Mouse (Mus musculus) gastrocnemius, adult 2 months (tissue): ENCODE data around the gene Ppp1r37. TPM values are rescaled to one million over a fixed set of nuclear protein-coding genes. Genes with fewer than 3 reads are reported as not detected.

Experiments
- DNase-seq: peaks from one replicate; pipeline ENCODE4 v3.0.0; 2022
- H3K27ac ChIP-seq: fragments of 200-600 bp; 2 replicates; pipeline ENCODE4 v1.8.1; 2022; ENCODE audit warnings: mild to moderate bottlenecking
- H3K4me3 ChIP-seq: fragments of 200-600 bp; 2 replicates; pipeline ENCODE4 v1.8.1; 2022; ENCODE audit warnings: mild to moderate bottlenecking, moderate library complexity
- CTCF ChIP-seq: fragments of 200-600 bp; IDR thresholded peaks from 2 replicates; pipeline ENCODE4 v1.8.1; 2022; ENCODE audit warnings: antibody characterized with exemption, mild to moderate bottlenecking, moderate library complexity
- intact Hi-C: fragments of 180-260 bp; cut with DNase I; formaldehyde crosslinking; loops from one replicate; pipeline ENCODE4 v1.15.1; 2025
- total RNA-seq, 2 experiments: library from RNA; stranded (reverse); gene quantifications; 2 replicates each; pipeline ENCODE4 v1.2.3; 2021

Gene Ppp1r37
- total RNA-seq, 2 experiments from 2014 or later, result 48.4 to 49.1 TPM

DNA sequence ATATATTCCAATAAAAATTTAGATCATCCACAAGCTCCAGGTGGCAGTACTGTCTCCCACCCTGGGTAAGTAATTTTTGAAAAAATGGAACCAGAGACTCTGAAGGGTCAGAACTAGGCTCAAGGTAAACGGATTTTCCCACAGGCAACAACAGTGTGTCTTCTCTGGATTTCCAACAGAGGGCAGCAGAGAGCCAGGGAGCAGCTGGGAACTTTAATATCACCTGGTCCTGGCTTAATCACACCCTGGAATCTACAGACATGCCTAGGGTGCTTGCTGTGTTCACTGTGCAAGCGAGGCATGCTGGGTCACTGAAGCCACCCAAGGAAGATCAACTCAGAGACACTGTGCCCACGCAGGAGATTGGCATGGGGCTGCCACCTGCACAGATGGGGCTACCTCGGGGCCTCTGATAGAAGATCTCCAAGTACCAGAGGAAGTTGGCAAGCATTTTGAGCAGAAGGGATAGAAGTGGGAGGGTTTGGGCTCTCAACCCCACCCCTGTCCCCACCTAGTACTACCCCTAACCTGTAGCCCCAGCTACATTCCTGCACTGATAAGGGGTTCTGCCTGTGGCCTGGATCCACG, 59.3 kb downstream of the Ppp1r37 start:
- H3K4me3 ChIP-seq, result no peak overlapping the region
- TF ChIP-seq CTCF, result peak; percentile 94
- H3K27ac ChIP-seq, result no peak overlapping the region
- peak; percentile 58 for DNase-seq
- intact Hi-C loops, result loop anchor here (1.0 to 10.0 kb wide), 4 partner anchors 69 to 116 kb away; partner anchors contain the start of genes Ckm and Klc3

DNA sequence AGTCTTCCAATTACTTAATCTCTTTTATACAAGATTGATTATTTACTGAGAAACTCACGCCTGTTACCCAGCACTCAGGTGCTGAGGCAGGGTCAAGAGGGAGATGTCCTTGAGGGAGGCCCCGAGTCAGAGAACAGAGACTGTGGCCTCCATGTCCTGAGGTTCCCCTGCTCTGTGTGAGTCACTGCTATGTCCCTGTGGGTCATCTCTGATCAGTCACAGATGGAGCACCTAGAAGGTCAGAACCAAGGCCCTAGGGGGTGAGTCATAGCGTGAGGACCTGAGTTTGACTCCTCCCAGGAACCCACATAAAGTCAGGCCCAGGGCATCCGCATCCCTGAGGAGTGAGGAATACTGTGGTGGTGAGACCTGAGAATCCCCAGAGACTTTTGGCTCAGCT, 61.2 kb downstream of the Ppp1r37 start:
- peak; percentile 7 for DNase-seq
- Histone ChIP-seq H3K27ac (no peak overlapping the region; the same call in 1 of the 2 replicates), H3K4me3 (no peak overlapping the region)
- TF ChIP-seq CTCF, result no peak
- intact Hi-C loops, result loop anchor here (5.0 to 10.0 kb wide), 2 partner anchors 71 to 97 kb away; partner anchors contain the start of genes Ckm and Klc3

GRCm38 (mm10) chr7:19500420-19501363, 62.2 kb downstream of the Ppp1r37 start:
- TF ChIP-seq CTCF, result no peak
- no peak overlapping the region for H3K4me3 ChIP-seq
- DNase-seq, result peak; percentile 12
- intact Hi-C loops, result loop anchor here (5.0 to 10.0 kb wide), 2 partner anchors 72 to 96 kb away; partner anchors contain the start of genes Ckm and Klc3
- H3K27ac ChIP-seq, result no peak overlapping the region

DNA sequence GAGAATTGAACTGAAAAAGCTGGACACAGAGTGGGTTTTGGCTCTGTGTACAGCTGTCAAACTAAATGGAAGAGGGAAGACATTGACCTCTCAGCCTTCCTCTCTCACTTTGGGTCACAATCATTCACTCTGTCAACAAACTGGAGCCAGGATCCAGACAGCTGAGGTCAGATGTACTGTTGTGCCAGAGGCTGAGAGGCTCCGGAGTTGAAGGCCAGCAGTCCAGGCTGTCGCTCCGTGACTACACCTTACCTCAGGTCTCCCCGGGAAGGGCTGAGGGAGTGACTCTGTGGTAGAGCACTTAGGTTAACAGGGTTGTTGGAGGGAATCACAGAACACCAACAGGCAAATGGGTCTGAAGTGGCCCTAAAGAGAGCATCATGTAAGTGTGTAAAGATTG, 64.5 kb downstream of the Ppp1r37 start:
- intact Hi-C loops, result no loop called here
- DNase-seq, result no peak
- Histone ChIP-seq H3K4me3 (no peak overlapping the region), H3K27ac (no peak overlapping the region)
- no peak for TF ChIP-seq CTCF

DNA sequence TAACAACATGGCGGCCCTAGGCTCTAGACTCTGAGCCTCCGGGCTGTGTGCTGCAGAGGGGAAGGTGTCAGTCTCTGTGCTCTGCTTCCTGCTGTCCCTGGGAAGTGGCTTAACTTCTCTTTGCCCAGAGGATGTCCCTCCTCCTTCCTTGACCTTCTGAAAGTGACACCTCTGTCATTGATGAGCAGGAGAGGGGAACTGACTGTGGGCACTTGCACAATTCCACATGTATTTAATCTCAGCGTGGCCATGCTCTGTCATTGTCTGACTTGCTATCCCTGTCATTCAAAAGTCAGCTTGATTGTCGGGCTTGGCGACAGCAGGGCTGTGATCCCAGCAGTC, 66.7 kb downstream of the Ppp1r37 start:
- H3K4me3 ChIP-seq, result no peak overlapping the region
- intact Hi-C loops, result no loop called here
- H3K27ac ChIP-seq, result no peak overlapping the region
- no peak for DNase-seq
- no peak for TF ChIP-seq CTCF

GRCm38 (mm10) chr7:19495521-19496213, 67.2 kb downstream of the Ppp1r37 start:
- peak overlapping the region; percentile 46; the same call in 1 of the 2 replicates for H3K27ac ChIP-seq
- no peak for TF ChIP-seq CTCF
- intact Hi-C loops, result no loop called here
- peak; percentile 64 for DNase-seq
- no peak overlapping the region for H3K4me3 ChIP-seq

DNA sequence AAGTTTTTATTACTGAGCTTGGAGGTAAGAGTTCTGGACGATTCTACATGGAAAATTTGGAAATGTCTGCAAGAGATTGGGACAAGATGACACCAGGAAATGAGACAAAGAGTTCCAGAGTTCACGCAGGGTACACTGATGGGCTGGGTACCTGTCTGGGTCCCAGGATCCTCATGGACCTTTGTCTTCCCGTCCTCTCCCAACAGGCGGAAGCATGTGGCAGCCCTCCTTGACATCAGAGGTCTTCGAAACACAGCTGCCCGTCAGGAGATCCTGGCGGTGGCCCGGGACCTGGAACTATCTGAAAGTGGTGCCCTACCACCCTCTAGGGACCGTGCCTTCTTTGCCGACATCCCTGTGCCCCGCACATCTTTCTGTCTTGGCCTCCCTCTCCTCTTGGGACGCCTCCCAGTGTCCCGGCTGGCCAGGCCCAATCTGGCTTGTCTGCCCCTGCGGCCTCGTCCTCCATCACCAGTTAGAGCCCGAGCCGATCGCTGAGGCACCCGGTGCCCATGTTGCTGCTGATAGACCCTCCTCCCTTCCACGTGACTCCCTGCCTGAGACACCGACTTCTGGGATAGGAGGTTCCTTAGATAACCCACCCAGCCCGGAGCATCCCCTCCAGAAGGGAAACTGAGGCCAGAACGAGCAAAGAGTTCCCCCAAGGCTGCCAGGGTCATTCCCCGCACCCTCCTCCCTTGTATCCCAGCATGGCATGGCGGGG, 68.0 kb downstream of the Ppp1r37 start:
- TF ChIP-seq CTCF, result no peak
- Histone ChIP-seq H3K4me3 (no peak overlapping the region), H3K27ac (peak overlapping the region; percentile 46; the same call in 1 of the 2 replicates)
- intact Hi-C loops, result no loop called here
- no peak for DNase-seq

DNA sequence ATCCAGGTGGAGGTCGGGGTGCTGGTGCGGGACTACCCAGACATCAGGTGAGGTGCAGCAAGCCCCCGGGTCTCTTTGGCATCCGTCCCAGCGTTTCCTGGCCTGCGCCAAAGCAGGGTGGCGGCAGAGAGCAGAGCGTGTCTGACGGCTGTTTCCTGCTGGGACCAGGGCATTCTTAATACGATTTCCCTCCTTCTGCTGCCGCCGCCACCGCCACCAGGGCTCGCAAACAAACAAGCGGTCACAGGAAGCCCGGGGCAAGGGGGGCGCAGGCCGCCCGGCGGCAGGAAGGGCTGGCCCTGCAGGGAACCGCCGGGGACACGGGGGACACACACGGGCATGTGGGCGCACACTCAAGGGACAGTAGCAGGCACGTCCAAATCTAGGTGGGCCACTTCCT, 71.1 kb downstream of the Ppp1r37 start:
- peak; percentile 43 for DNase-seq
- intact Hi-C loops, result no loop called here
- H3K27ac ChIP-seq, result peak overlapping the region; percentile 56
- H3K4me3 ChIP-seq, result peak overlapping the region; percentile 47; the same call in 1 of the 2 replicates
- TF ChIP-seq CTCF, result peak; percentile 19; the same call in 1 of the 2 replicates

GRCm38 (mm10) chr7:19489525-19489924, 73.4 kb downstream of the Ppp1r37 start:
- Histone ChIP-seq H3K4me3 (no peak overlapping the region), H3K27ac (no peak overlapping the region)
- no peak for TF ChIP-seq CTCF
- intact Hi-C loops, result no loop called here
- DNase-seq, result no peak

DNA sequence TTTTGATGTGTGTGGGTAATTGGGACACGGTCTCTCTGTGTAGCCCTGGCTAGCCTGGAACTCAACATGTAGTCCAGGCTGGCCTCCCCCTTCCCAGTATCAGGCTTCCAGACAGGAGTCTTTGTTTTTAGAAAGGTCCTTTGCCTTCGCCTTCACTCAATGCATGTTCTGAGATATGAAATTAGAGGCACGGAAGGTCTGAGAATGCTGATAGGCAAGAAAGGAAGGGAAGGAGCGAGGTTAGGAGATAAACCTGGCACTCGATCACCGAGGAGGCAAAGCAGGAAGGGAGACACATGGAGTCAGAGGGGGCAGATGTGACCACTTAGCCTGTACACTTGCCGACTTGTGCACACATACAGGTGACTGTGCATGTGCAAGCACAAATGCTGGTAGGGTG, 76.3 kb downstream of the Ppp1r37 start:
- no peak for TF ChIP-seq CTCF
- intact Hi-C loops, result no loop called here
- DNase-seq, result no peak

GRCm38 (mm10) chr7:19485488-19485887, 77.4 kb downstream of the Ppp1r37 start:
- intact Hi-C loops, result no loop called here
- H3K27ac ChIP-seq, result no peak overlapping the region
- no peak for DNase-seq
- TF ChIP-seq CTCF, result no peak
- H3K4me3 ChIP-seq, result no peak overlapping the region

More for the DNA sequence above, 76.3 kb downstream of the Ppp1r37 start:
- Histone ChIP-seq H3K4me3 (no peak overlapping the region), H3K27ac (no peak overlapping the region)

GRCm38 (mm10) chr7:19483281-19483680, 79.6 kb downstream of the Ppp1r37 start:
- no peak overlapping the region for H3K27ac ChIP-seq
- intact Hi-C loops, result no loop called here
- no peak overlapping the region for H3K4me3 ChIP-seq
- no peak for TF ChIP-seq CTCF
- no peak for DNase-seq

Other genes starting within 250 kb of the Ppp1r37 start
- 10 to 100 TPM; 28.1 to 30.4 TPM for gene Ercc1, start 218.3 kb downstream of the Ppp1r37 start, total RNA-seq
- gene Cd3eap, start 203.6 kb downstream of the Ppp1r37 start, total RNA-seq, result 10 to 100 TPM; 11.4 to 11.5 TPM
- 1 to 10 TPM; 2.1 to 4.9 TPM for gene Ppp1r13l, start 203.3 kb downstream of the Ppp1r37 start, total RNA-seq
- gene Ercc2, start 181.1 kb downstream of the Ppp1r37 start, total RNA-seq, result 10 to 100 TPM in 1 of 2 experiments, 1 to 10 TPM in 1; 8.5 to 10.7 TPM
- gene Klc3, start 159.0 kb downstream of the Ppp1r37 start, total RNA-seq, result under 1 TPM; 0.18 to 0.39 TPM
- gene Ckm, start 158.3 kb downstream of the Ppp1r37 start, total RNA-seq, result over 10,000 TPM; 32,173 to 47,719 TPM
- 10 to 100 TPM; 17.1 to 17.9 TPM for gene Mark4, start 104.3 kb downstream of the Ppp1r37 start, total RNA-seq
- gene Exoc3l2, start 99.7 kb downstream of the Ppp1r37 start, total RNA-seq, result under 1 TPM; 0.41 to 0.73 TPM
- 1 to 10 TPM; 1.7 to 2.1 TPM for gene Bloc1s3, start 54.7 kb downstream of the Ppp1r37 start, total RNA-seq
- 1 to 10 TPM; 6.2 to 9.9 TPM for gene Trappc6a, start 54.7 kb downstream of the Ppp1r37 start, total RNA-seq
- gene Nkpd1, start 45.2 kb downstream of the Ppp1r37 start, total RNA-seq, result not detected
- under 1 TPM; 0.45 to 0.51 TPM for gene Zfp296, start 14.2 kb upstream of the Ppp1r37 start, total RNA-seq
- gene Gemin7, start 14.5 kb upstream of the Ppp1r37 start, total RNA-seq, result 10 to 100 TPM; 73.4 to 74.2 TPM
- gene Clasrp, start 41.4 kb upstream of the Ppp1r37 start, total RNA-seq, result 10 to 100 TPM; 13.7 to 15.1 TPM
- 1 to 10 TPM; 5.1 to 7.9 TPM for gene Relb, start 66.4 kb upstream of the Ppp1r37 start, total RNA-seq
- gene Clptm1, start 102.0 kb upstream of the Ppp1r37 start, total RNA-seq, result 10 to 100 TPM; 46.6 TPM
- gene Apoc2, start 114.9 kb upstream of the Ppp1r37 start, total RNA-seq, result not detected
- gene Gm44805, start 118.3 kb upstream of the Ppp1r37 start, total RNA-seq, result not detected
- not detected for gene Apoc4, start 118.4 kb upstream of the Ppp1r37 start, total RNA-seq
- gene Apoc1, start 129.6 kb upstream of the Ppp1r37 start, total RNA-seq, result 1 to 10 TPM in 1 of 2 experiments, under 1 TPM in 1; 0.64 to 1.1 TPM
- 10 to 100 TPM; 38.0 to 61.8 TPM for gene Apoe, start 136.1 kb upstream of the Ppp1r37 start, total RNA-seq
- gene Tomm40, start 152.4 kb upstream of the Ppp1r37 start, total RNA-seq, result 10 to 100 TPM; 41.0 to 52.4 TPM
- gene Nectin2, start 187.4 kb upstream of the Ppp1r37 start, total RNA-seq, result 1 to 10 TPM; 1.4 to 1.5 TPM
- 10 to 100 TPM; 21.9 to 26.7 TPM for gene Bcam, start 207.9 kb upstream of the Ppp1r37 start, total RNA-seq
- gene Cblc, start 233.7 kb upstream of the Ppp1r37 start, total RNA-seq, result not detected